Mouse (Mus musculus) c-Kit-positive CD71-positive TER-119-negative erythroid progenitor cells, embryonic 14.5 days (primary cell): ENCODE data around the gene Synrg.

Source experiments
- DNase-seq: peaks from one replicate; pipeline ENCODE4 v3.0.0-alpha.2; 2013; ENCODE audit warnings: low read depth

Synrg gene

DNA sequence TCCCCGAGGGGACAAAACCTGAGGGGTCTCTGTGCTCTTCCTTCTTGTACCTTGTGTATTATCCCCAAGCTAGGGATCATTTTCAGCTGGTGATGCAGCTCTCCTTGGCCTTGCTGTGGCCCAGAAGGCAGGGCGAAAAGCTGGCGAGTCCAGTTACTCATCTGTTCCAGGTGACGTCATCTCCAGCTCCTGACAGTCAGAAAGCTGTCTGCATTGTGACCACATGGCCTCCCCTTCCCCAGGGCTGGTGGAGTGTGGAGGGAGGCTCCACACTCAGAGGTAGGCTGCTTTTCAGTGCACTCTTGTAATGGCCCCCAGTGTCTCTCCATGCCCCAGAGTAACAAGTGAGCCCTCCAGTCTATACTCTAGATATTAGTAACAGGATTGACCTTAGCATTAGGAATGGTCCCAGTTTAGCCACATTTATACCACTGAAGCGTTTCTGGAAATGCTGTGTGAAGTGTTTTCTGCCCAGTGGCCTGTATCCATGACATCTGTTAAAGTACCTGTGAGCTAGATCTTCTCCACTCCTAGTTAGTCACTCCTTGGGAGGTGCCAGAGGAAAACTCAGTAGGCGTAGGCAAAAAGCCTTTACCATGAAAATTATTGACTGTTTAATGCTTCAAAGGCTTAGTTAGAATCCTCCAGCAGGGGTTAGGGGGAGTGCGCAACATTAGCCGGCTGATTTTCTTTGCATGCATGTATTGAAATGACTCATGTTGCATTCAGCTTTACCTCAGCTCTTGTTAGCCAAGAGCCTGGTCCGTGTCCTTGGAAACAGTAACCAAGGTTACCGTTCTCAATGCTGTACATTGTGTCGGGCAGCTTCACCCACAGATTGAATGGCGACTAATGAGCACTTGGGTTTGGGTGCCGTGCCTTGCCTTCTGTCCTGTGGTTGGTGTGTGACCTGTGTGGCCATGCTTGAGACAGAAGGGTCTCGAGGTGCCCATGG, 78.9 kb downstream of the Synrg start:
- DNase-seq, result no peak

- no peak for DNase-seq
Measured at GRCm38 (mm10) chr11:84044988-84045387, 80.8 kb downstream of the Synrg start.

GRCm38 (mm10) chr11:84047270-84047669, 83.0 kb downstream of the Synrg start:
- no peak for DNase-seq

GRCm38 (mm10) chr11:84048411-84048810, 84.2 kb downstream of the Synrg start:
- no peak for DNase-seq

- no peak for DNase-seq
Measured at GRCm38 (mm10) chr11:84053055-84053454, 88.8 kb downstream of the Synrg start.

DNA sequence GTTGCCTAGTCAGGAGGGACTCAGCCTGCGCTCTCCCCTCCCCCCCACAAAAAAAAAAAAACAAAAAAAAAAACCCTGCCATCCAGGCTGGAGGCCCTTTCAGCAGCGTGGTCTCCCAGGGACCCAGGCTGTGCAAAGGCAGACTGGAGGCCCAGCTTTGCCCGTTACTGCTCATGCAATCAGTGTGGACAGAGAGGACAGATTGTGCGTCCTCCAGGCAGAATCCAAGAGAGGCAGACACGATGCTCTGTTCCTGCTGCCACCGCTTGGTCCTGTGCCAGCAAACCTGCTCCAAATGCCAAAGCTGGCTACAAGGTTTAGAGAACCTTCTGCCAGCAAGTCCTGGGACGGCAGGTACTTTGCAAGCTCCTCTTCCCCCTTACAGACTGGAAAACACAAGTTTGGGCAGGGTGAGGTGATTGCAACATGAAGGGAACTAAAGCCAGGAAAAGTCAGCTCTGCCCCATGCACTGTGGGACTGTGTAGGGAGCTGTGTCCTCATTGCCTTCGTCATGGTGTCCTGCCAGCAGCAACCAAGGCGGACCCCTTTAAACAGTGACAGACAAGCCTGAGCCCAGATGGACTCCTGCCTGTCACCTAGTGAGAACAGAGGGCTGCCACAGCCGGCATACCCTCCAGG, 89.4 kb downstream of the Synrg start:
- DNase-seq, result no peak

DNA sequence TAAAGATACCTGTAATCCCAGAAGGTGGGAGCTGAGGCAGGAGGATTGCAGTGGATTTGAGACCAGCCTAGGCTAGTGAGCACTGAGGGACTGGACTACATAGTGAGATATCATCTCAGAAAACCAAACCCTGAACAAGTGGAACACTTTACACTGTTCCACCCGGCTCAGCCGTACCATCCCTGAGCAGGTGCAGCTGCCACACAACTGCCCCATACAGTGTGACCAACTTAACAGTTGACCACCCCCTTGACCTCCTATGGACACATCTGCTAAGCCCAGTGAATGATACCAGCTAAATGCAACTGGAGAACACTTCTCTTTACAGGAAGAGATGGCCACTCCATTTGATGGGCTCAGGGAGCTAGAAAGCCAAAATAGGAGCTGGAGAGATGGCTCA, 93.2 kb downstream of the Synrg start:
- DNase-seq, result no peak

DNA sequence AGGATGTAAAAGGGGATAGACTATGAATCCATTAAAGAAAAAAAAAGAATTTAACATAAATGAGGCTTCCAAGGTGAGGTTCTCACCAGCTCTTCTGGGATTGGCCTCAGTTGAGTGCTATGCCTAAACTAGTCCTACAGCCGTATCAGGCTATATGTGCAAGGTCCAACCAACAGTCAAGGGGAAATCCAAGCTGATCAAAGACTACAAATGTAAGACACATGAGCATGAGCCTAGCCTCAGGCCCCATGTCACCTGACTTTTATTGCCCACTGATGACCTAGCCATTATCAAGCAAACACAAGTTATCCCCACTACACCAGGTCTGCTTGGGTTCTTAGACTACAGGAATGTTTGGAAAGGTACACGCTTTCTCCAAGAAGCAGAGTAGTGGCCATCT, 95.6 kb downstream of the Synrg start:
- DNase-seq, result no peak

- DNase-seq, result no peak
Measured at GRCm38 (mm10) chr11:84060635-84061034, 96.4 kb downstream of the Synrg start.

- DNase-seq, result no peak
Measured at GRCm38 (mm10) chr11:84061881-84062280, 97.7 kb downstream of the Synrg start.

- DNase-seq, result no peak
Measured at GRCm38 (mm10) chr11:84062805-84063204, 98.6 kb downstream of the Synrg start.

GRCm38 (mm10) chr11:84063631-84064209, 99.5 kb downstream of the Synrg start:
- no peak for DNase-seq

DNA sequence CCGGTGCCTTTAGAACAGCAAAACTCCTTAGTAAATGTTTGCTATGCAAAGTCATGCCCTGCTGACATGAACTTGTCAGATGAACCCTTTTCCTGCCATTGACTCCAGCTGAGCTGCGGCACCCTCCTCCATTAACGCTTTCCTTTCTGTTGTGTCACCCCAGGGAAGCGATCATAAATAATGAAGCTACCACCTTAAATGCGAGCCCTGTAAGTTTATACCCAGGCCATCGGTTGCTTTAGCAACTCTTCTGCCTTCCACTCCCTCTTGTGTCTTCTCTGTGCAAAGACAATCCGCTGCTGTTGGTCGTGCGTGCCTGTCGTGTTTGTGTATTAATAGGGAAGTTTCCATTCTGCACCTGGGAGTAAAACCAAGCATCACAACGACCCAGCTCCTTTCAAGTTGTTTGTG, 101.8 kb downstream of the Synrg start:
- no peak for DNase-seq

- no peak for DNase-seq
Measured at GRCm38 (mm10) chr11:84066927-84067645, 102.9 kb downstream of the Synrg start.

- DNase-seq, result no peak
Measured at GRCm38 (mm10) chr11:84067720-84068190, 103.5 kb downstream of the Synrg start.

DNA sequence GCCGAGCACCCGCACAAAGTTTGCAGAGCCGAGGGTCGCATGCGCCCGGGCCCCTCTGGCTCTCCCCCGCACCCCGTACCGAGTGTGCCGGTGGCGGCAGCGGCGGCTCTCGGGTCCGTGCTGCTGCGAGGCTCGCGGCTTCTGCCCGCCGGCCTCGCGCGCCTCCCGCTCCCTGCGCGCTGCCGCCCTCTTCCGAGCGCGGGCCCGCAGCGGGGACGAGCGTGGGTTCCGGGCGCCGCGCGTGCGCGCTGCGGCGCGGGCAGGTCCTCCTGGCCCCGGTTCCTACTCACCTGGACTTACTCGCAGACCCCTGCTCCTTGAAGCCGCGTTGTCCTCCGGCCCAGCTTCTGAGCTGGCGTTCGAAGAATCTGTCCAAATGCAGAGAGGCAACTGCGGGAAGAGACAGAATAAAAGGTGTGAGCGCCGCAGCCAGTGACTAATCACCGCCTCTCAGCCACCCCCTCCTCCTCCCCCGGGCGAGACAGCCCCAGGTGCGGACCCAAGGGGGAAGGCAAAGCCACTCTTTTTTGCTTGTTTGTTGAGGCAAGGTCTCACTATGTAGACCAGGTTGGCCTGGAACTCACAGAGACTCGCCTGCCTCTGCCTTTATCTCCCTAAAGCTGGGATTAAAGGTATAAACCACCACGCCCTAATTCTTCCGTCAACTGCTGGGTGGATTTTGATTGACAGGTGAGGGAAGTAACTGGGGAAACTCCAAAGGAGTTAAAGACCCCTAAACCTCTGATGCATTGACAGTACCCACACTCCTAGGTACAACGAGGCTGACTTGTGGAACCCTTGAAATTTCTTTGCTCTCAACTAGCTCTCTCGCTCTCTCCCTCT, 104.2 kb downstream of the Synrg start:
- no peak for DNase-seq

DNA sequence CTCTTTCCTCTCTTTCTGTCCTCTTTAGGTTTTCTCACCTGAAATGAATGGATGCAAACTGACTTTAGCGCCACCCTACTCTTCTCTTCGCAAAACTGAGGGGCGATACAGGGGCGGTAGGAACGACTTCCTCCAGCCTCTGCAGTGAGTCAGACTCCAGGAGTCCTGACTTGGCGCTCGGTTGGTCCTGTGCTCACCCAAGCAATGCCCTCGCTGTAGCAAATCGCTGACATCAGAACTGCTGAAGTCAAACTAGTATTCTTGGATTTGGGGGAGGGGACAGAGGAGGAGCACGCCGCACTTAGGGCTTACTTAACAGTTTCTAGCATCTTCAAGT, 104.8 kb downstream of the Synrg start, which contains the start of gene Dusp14:
Gene Dusp14, minus strand, starts transcription at position 228 of the 337 bp plus-strand sequence.
- DNase-seq, result no peak

GRCm38 (mm10) chr11:84072904-84073651, 108.8 kb downstream of the Synrg start:
- no peak for DNase-seq

GRCm38 (mm10) chr11:84073816-84074764, 109.9 kb downstream of the Synrg start:
- no peak for DNase-seq
